Mouse (Mus musculus) myocyte (in vitro differentiated cells): ENCODE measurements at regions not wholly inside any gene's neighbourhood (a gene's known extent, or its start where the extent isn't known, plus 50 kb on each side); places are given as distances from the start of the nearest gene placed in this dataset.

Source experiments
- H3K27me3 ChIP-seq: one replicate; pipeline ENCODE4 v1.6.1; 2011; ENCODE audit not compliant: control insufficient read depth, insufficient read depth, insufficient read length
- H3K36me3 ChIP-seq: one replicate; pipeline ENCODE4 v1.6.1; 2011; ENCODE audit not compliant: control insufficient read depth, insufficient read depth
- H3K4me2 ChIP-seq: one replicate; pipeline ENCODE4 v1.6.1; 2011; ENCODE audit warnings: low read depth, control low read depth
- H3K4me3 ChIP-seq: one replicate; pipeline ENCODE4 v1.5.1; 2011; ENCODE audit warnings: mild to moderate bottlenecking, control low read depth, moderate library complexity
- H3K79me2 ChIP-seq: one replicate; pipeline ENCODE4 v1.6.1; 2011; ENCODE audit not compliant: control insufficient read depth, insufficient read depth
- H3ac ChIP-seq: one replicate; pipeline ENCODE4 v1.6.1; 2011; ENCODE audit not compliant: control insufficient read depth, insufficient read length
- CEBPB ChIP-seq: IDR thresholded peaks from 2 replicates; pipeline ENCODE4 v1.6.1; 2011; ENCODE audit warnings: mild to moderate bottlenecking, moderate library complexity; ENCODE audit not compliant: poor library complexity, insufficient read depth, severe bottlenecking
- E2F4 ChIP-seq: IDR thresholded peaks from one replicate; pipeline ENCODE4 v1.6.1; 2011; ENCODE audit warnings: mild to moderate bottlenecking, control low read depth, moderate library complexity; ENCODE audit not compliant: insufficient read depth
- MAX ChIP-seq: IDR thresholded peaks from one replicate; pipeline ENCODE4 v1.6.1; 2011; ENCODE audit warnings: low read depth, mild to moderate bottlenecking, control low read depth
- MYOD1 ChIP-seq, 3 experiments: IDR thresholded peaks; one replicate each; pipeline ENCODE4 v1.6.1; 2011; ENCODE audit warnings: control low read depth in 2 of 3, low read depth in 2 of 3, mild to moderate bottlenecking in 2 of 3, moderate library complexity in 1 of 3; ENCODE audit not compliant: insufficient read length in 2 of 3, control insufficient read depth in 1 of 3
- MYOG ChIP-seq, 3 experiments: IDR thresholded peaks; one replicate each; pipeline ENCODE4 v1.6.1; 2011; ENCODE audit warnings: control low read depth in 2 of 3, low read depth in 2 of 3, mild to moderate bottlenecking in 2 of 3; ENCODE audit not compliant: insufficient read length in 2 of 3, control insufficient read depth in 1 of 3, insufficient read depth in 1 of 3
- POLR2A ChIP-seq: IDR thresholded peaks from one replicate; pipeline ENCODE4 v1.6.1; 2011; ENCODE audit warnings: low read depth, mild to moderate bottlenecking, control low read depth, moderate library complexity; ENCODE audit not compliant: insufficient read length
- POLR2AphosphoS2 ChIP-seq: IDR thresholded peaks from one replicate; pipeline ENCODE4 v1.6.1; 2011; ENCODE audit warnings: low read depth, control low read depth; ENCODE audit not compliant: insufficient read length
- REST ChIP-seq: IDR thresholded peaks from one replicate; pipeline ENCODE4 v1.6.1; 2011; ENCODE audit warnings: mild to moderate bottlenecking, control low read depth, moderate library complexity; ENCODE audit not compliant: insufficient read depth, insufficient read length
- SRF ChIP-seq: IDR thresholded peaks from one replicate; pipeline ENCODE4 v1.6.1; 2011; ENCODE audit warnings: low read depth; ENCODE audit not compliant: control insufficient read depth, insufficient read length
- TCF12 ChIP-seq: IDR thresholded peaks from one replicate; pipeline ENCODE4 v1.6.1; 2011; ENCODE audit warnings: mild to moderate bottlenecking, control low read depth; ENCODE audit not compliant: poor library complexity, insufficient read depth, severe bottlenecking
- TCF3 ChIP-seq: IDR thresholded peaks from one replicate; pipeline ENCODE4 v1.6.1; 2011; ENCODE audit warnings: low read depth, control low read depth; ENCODE audit not compliant: insufficient read length
- USF1 ChIP-seq: IDR thresholded peaks from one replicate; pipeline ENCODE4 v1.6.1; 2011; ENCODE audit warnings: low read depth, mild to moderate bottlenecking, control low read depth, moderate library complexity

DNA sequence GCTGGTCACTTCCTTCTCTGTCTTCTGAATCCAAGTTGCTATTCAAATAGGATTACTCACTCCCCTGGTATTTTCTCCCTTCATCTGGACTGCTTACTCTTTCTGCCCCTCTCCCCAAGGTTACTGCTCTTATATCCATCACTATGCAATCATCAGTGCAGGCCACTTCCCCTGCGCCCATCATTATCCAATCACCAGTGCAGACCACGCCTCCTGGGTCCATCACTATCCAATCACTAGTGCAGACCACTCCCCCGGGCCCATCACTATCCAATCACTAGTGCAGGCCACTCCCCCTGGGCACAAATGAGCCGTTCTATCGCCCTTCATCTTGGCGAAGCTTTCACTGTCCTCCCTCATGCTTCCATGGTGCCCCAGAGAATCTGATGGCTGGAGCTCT lies 191.1 kb upstream of the Gm21798 start:
- Histone ChIP-seq H3K4me3 (no peak overlapping the region), H3ac (no peak overlapping the region), H3K27me3 (no peaks in the 10 kb centered on the region), H3K4me2 (no peak overlapping the region), H3K79me2 (no peaks in the 10 kb centered on the region), H3K36me3 (no peaks in the 10 kb centered on the region)
- TF ChIP-seq TCF12 = no peak
- no peak for TF ChIP-seq POLR2AphosphoS2
- TF ChIP-seq SRF = no peak
- TF ChIP-seq TCF3 = no peak
- no peak for TF ChIP-seq MAX
- TF ChIP-seq MYOD1 (IDR thresholded peaks at IDR 0.05; ENCODE audit: control insufficient read depth in 1 of 3, insufficient read length in 2 of 3, low read depth in 2 of 3) = no peak
- TF ChIP-seq E2F4 = no peak
- no peak for TF ChIP-seq MYOG (IDR thresholded peaks at IDR 0.05; ENCODE audit: control insufficient read depth in 1 of 3, insufficient read depth in 1 of 3, insufficient read length in 2 of 3, low read depth in 2 of 3)
- TF ChIP-seq REST = no peak
- no peak for TF ChIP-seq CEBPB
- no peak for TF ChIP-seq USF1
- TF ChIP-seq POLR2A = no peak

DNA sequence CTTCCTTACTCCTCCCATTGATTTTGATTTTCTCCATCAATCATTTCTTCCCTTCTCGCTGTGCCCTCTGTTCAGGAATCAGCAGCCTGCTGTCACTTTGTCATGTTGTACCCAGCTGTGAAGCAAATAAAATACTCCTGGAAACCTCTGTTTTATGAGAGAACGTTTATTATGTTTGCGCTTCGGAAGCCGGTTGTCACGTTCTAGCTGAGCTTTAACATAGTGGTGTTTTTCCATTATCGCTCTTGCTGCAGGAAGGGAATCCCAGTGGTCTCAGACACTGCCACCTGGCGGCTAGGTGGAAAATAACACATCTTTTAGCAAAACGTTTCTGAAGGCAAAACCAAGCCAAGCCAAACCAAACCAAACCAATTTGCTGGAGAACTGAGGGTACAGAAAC lies 190.2 kb upstream of the Gm21798 start:
- H3K27me3 ChIP-seq = no peaks in the 10 kb centered on the region
- no peaks in the 10 kb centered on the region for H3K36me3 ChIP-seq
- no peak for TF ChIP-seq POLR2AphosphoS2
- no peak for TF ChIP-seq E2F4
- TF ChIP-seq REST = no peak
- TF ChIP-seq CEBPB = no peak
- TF ChIP-seq SRF = no peak
- no peak for TF ChIP-seq TCF12
- TF ChIP-seq MYOG (IDR thresholded peaks at IDR 0.05; ENCODE audit: control insufficient read depth in 1 of 3, insufficient read depth in 1 of 3, insufficient read length in 2 of 3, low read depth in 2 of 3) = no peak
- TF ChIP-seq USF1 = no peak
- no peak for TF ChIP-seq POLR2A
- no peak for TF ChIP-seq TCF3
- no peak for TF ChIP-seq MAX
- no peak for TF ChIP-seq MYOD1 (IDR thresholded peaks at IDR 0.05; ENCODE audit: control insufficient read depth in 1 of 3, insufficient read length in 2 of 3, low read depth in 2 of 3)
- H3K79me2 ChIP-seq = no peaks in the 10 kb centered on the region
- H3ac ChIP-seq = no peak overlapping the region
- no peak overlapping the region for H3K4me3 ChIP-seq
- no peak overlapping the region for H3K4me2 ChIP-seq
